10 mouse cellular contexts compared by ENCODE assay signal in genomic region chr5:149377253-149377652, GRCm38 (mm10). TPM values are rescaled to one million over a fixed set of nuclear protein-coding genes. Genes with fewer than 3 reads are reported as not detected.
DNase-seq lines count a peak whose midpoint lies in the region; ATAC-seq and TF ChIP-seq lines count a peak whose summit lies in the region.
"Had no signal": no experiment of that assay in that cellular context is flagged by ENCODE, and none has a peak within 500 bp of the region (broad histone marks: within the 10 kb centered on the region; RNA-seq: fewer than 3 reads in every experiment).

No protein-coding gene starts in this region.

- H3K36me3 ChIP-seq in heart, embryonic 14.5 days (ENCODE audit: control insufficient read depth, insufficient read depth, low read length) = no peaks in the 10 kb centered on the region
- H3K36me3 ChIP-seq in heart, embryonic 11.5 days (ENCODE audit: control insufficient read depth, insufficient read depth, low read length) = no peaks in the 10 kb centered on the region
- no peaks in the 10 kb centered on the region for H3K36me3 ChIP-seq in midbrain, embryonic 12.5 days
- H3K36me3 ChIP-seq in midbrain, postnatal 0 days (ENCODE audit: insufficient read depth, low read length) = no peaks in the 10 kb centered on the region
- no peaks in the 10 kb centered on the region for H3K36me3 ChIP-seq in myocyte (ENCODE audit: control insufficient read depth, insufficient read depth)

- H3K4me1 ChIP-seq in heart, embryonic 14.5 days (ENCODE audit: control insufficient read depth in 2 of 2, insufficient read depth in 2 of 2, low read length in 2 of 2) = peaks cover 42 to 50% of the 10 kb centered on the region in 2 experiments
- peaks cover 55% of the 10 kb centered on the region for H3K4me1 ChIP-seq in heart, embryonic 11.5 days (ENCODE audit: control insufficient read depth, insufficient read depth, low read length)
- H3K4me1 ChIP-seq in midbrain, embryonic 12.5 days = peaks cover 57% of the 10 kb centered on the region
- peaks cover 24% of the 10 kb centered on the region for H3K4me1 ChIP-seq in midbrain, postnatal 0 days (ENCODE audit: insufficient read depth, low read length)

- TF ChIP-seq CTCF in midbrain, postnatal 0 days (IDR thresholded peaks at IDR 0.05) = no peak

- H3K27ac ChIP-seq in heart, embryonic 14.5 days (replicated peaks in 1 of 2; ENCODE audit: control insufficient read depth in 1 of 2, insufficient read depth in 1 of 2, low read depth in 2 of 2, low read length in 2 of 2) = peak overlapping the region; percentile 30 to 63; a peak in 3 of 4 replicates
- no peak overlapping the region for H3K27ac ChIP-seq in heart, embryonic 11.5 days (ENCODE audit: low read depth, low read length)
- peak overlapping the region; percentile 60; the same call in 1 of the 2 replicates for H3K27ac ChIP-seq in midbrain, embryonic 12.5 days (replicated peaks)
- H3K27ac ChIP-seq in midbrain, postnatal 0 days (ENCODE audit: low read depth, low read length) = no peak overlapping the region

- no peak for ATAC-seq in heart, embryonic 14.5 days (ENCODE audit: insufficient number of reproducible peaks, insufficient read depth, low FRiP score, low read depth)
- no peak for ATAC-seq in heart, embryonic 11.5 days (replicated peaks; ENCODE audit: insufficient number of reproducible peaks, low FRiP score, low TSS enrichment)
- no peak for ATAC-seq in midbrain, embryonic 12.5 days (ENCODE audit: low FRiP score, low read depth)
- ATAC-seq in midbrain, postnatal 0 days (ENCODE audit: low FRiP score) = no peak

- H3K9ac ChIP-seq in heart, embryonic 14.5 days (ENCODE audit: low read length) = no peak overlapping the region
- H3K9ac ChIP-seq in heart, embryonic 11.5 days (ENCODE audit: low read depth, low read length) = no peak overlapping the region
- H3K9ac ChIP-seq in midbrain, embryonic 12.5 days (replicated peaks) = no peak overlapping the region
- no peak overlapping the region for H3K9ac ChIP-seq in midbrain, postnatal 0 days (replicated peaks; ENCODE audit: low read length, poor library complexity, severe bottlenecking)

- no peaks in the 10 kb centered on the region for H3K9me3 ChIP-seq in heart, embryonic 14.5 days (ENCODE audit: control insufficient read depth, low read length)
- no peaks in the 10 kb centered on the region for H3K9me3 ChIP-seq in heart, embryonic 11.5 days (replicated peaks; ENCODE audit: control insufficient read depth, low read length)
- no peaks in the 10 kb centered on the region for H3K9me3 ChIP-seq in midbrain, embryonic 12.5 days
- H3K9me3 ChIP-seq in midbrain, postnatal 0 days (ENCODE audit: low read length) = no peaks in the 10 kb centered on the region

- intact Hi-C loops in gastrocnemius, postnatal 14 days (cut with DNase I; ENCODE audit: low total_unique reads) = no loop called here

- no peak for DNase-seq in midbrain, postnatal 0 days (ENCODE audit: low spot score)
- DNase-seq in fibroblast of lung, adult 2 months (ENCODE audit: low read depth) = peak; percentile 91
- no peak for DNase-seq in adrenal gland, postnatal 25 days
- DNase-seq in gastrocnemius, postnatal 14 days = no peak
- DNase-seq: cerebellum, adult 18-20 months; liver had no signal

- no peak overlapping the region for H3K4me2 ChIP-seq in heart, embryonic 14.5 days (ENCODE audit: low read length)
- no peak overlapping the region for H3K4me2 ChIP-seq in heart, embryonic 11.5 days
- no peak overlapping the region for H3K4me2 ChIP-seq in midbrain, embryonic 12.5 days (replicated peaks)
- no peak overlapping the region for H3K4me2 ChIP-seq in midbrain, postnatal 0 days (ENCODE audit: low read depth, low read length, poor library complexity, severe bottlenecking)
- H3K4me2 ChIP-seq in myocyte (ENCODE audit: low read depth) = peak overlapping the region; percentile 62

- no peak overlapping the region for H3K4me3 ChIP-seq in heart, embryonic 14.5 days (ENCODE audit: control insufficient read depth in 1 of 2, insufficient read depth in 1 of 2, low read depth in 1 of 2, low read length in 2 of 2)
- H3K4me3 ChIP-seq in heart, embryonic 11.5 days (ENCODE audit: low read depth, low read length) = no peak overlapping the region
- H3K4me3 ChIP-seq in midbrain, embryonic 12.5 days = no peak overlapping the region
- no peak overlapping the region for H3K4me3 ChIP-seq in midbrain, postnatal 0 days (ENCODE audit: low read depth, low read length)
- no peak overlapping the region for H3K4me3 ChIP-seq in myocyte

- 15% methylated on average over 6 of the region's 6 CpGs for WGBS in heart, embryonic 14.5 days
- 15% methylated on average over 6 of the region's 6 CpGs for WGBS in heart, embryonic 11.5 days (ENCODE audit: insufficient replicate concordance)
- WGBS in midbrain, embryonic 12.5 days = 45% methylated on average over 6 of the region's 6 CpGs
- WGBS in midbrain, postnatal 0 days = 23% methylated on average over 6 of the region's 6 CpGs

- no peak overlapping the region for H3ac ChIP-seq in myocyte (ENCODE audit: control insufficient read depth, insufficient read length)

- H3K79me2 ChIP-seq in myocyte (ENCODE audit: control insufficient read depth, insufficient read depth) = no peaks in the 10 kb centered on the region

- no peaks in the 10 kb centered on the region for H3K27me3 ChIP-seq in heart, embryonic 14.5 days (ENCODE audit: control insufficient read depth, insufficient read depth, low read length)
- H3K27me3 ChIP-seq in heart, embryonic 11.5 days (ENCODE audit: control insufficient read depth, insufficient read depth, low read length) = no peaks in the 10 kb centered on the region
- peaks cover 10% of the 10 kb centered on the region; the same call in 1 of the 2 replicates for H3K27me3 ChIP-seq in midbrain, embryonic 12.5 days
- no peaks in the 10 kb centered on the region for H3K27me3 ChIP-seq in midbrain, postnatal 0 days (ENCODE audit: insufficient read depth, low read length)
- H3K27me3 ChIP-seq in myocyte (ENCODE audit: control insufficient read depth, insufficient read depth, insufficient read length) = no peaks in the 10 kb centered on the region

- TF ChIP-seq POLR2A in myocyte (IDR thresholded peaks at IDR 0.05; ENCODE audit: insufficient read length, low read depth) = no peak

TF ChIP-seq in myocyte, 11 proteins besides CTCF, POLR2A, EP300 and RAD21:
- TF ChIP-seq MYOG (IDR thresholded peaks at IDR 0.05; ENCODE audit: control insufficient read depth in 1 of 3, insufficient read depth in 1 of 3, insufficient read length in 2 of 3, low read depth in 2 of 3) = no peak
- TF ChIP-seq TCF3 (IDR thresholded peaks at IDR 0.05; ENCODE audit: insufficient read length, low read depth) = no peak
- peak in 1 of 3 experiments; percentile 27 for TF ChIP-seq MYOD1 (IDR thresholded peaks at IDR 0.05; ENCODE audit: control insufficient read depth in 1 of 3, insufficient read length in 2 of 3, low read depth in 2 of 3)
- no peak for TF ChIP-seq POLR2AphosphoS2 (IDR thresholded peaks at IDR 0.05; ENCODE audit: insufficient read length, low read depth)
- no peak for TF ChIP-seq USF1 (IDR thresholded peaks at IDR 0.05; ENCODE audit: low read depth)

RNA-seq across cellular contexts. Expression of gene Medag, which starts 34.3 kb away (rescaled TPM):
- polyA plus RNA-seq in heart, embryonic 14.5 days (2014; fragmentation: Nextera tagmentation; extraction: Ambion mirVana) = 2.2 TPM in 2 replicates
- 0.75 and 0.96 TPM in 2 replicates for polyA plus RNA-seq in heart, embryonic 11.5 days (2014; fragmentation: Nextera tagmentation; extraction: Ambion mirVana)
- polyA plus RNA-seq in midbrain, embryonic 12.5 days (2016; fragmentation: Nextera tagmentation; extraction: Ambion mirVana) = 1.0 and 1.1 TPM in 2 replicates
- total RNA-seq in midbrain, postnatal 0 days (2014; rRNA removed) = 2.6 and 3.4 TPM in 2 replicates
- 1.3 and 2.1 TPM in 2 replicates for polyA plus RNA-seq in midbrain, postnatal 0 days (2015; fragmentation: Nextera tagmentation; extraction: Ambion mirVana)
- 0.61 TPM for polyA plus RNA-seq in myocyte (2012; fragmentation: generic; extraction: Trizol)
- 1.5 and 1.9 TPM in 2 replicates for total RNA-seq in adrenal gland, postnatal 25 days (2021)
- total RNA-seq in gastrocnemius, postnatal 14 days (2021) = 10 to 100 TPM; 16.8 to 17.1 TPM

Comparison
In these comparisons a context has a peak if more than half of its experiments do, and no peak if none do; other contexts are left out.
1. H3K27ac ChIP-seq: peak in heart, embryonic 14.5 days (2 of 2) and midbrain, embryonic 12.5 days (single experiment); none in heart, embryonic 11.5 days (single experiment) and midbrain, postnatal 0 days (single experiment).